23 mouse cellular contexts compared by ENCODE assay signal in genomic region chr7:98333987-98334386, GRCm38 (mm10). TPM values are rescaled to one million over a fixed set of nuclear protein-coding genes. Genes with fewer than 3 reads are reported as not detected.
A peak's percentile ranks its signal among the peaks of the same experiment; 100 is the strongest.
DNase-seq lines count a peak whose midpoint lies in the region; ATAC-seq and TF ChIP-seq lines count a peak whose summit lies in the region.
"Had no signal": no experiment of that assay in that cellular context is flagged by ENCODE, and none has a peak within 500 bp of the region (broad histone marks: within the 10 kb centered on the region; RNA-seq: fewer than 3 reads in every experiment).

No protein-coding gene starts in this region.

- no peak for TF ChIP-seq CTCF in gastrocnemius, adult 2 months (IDR thresholded peaks at IDR 0.05)

- H3K9me3 ChIP-seq in hindbrain, embryonic 13.5 days, result no peaks in the 10 kb centered on the region
- H3K9me3 ChIP-seq: forebrain, embryonic 10.5 days; hindbrain, embryonic 10.5 days; kidney, embryonic 15.5 days; limb, embryonic 13.5 days; midbrain, embryonic 13.5 days had no signal

- H3K4me1 ChIP-seq in hindbrain, embryonic 13.5 days (replicated peaks), result 0 out of 2 replicates have a peak, but pooled peaks cover 4% of the 10 kb centered on the region
- H3K4me1 ChIP-seq: forebrain, embryonic 10.5 days; hindbrain, embryonic 10.5 days; midbrain, embryonic 13.5 days had no signal

- H3K4me3 ChIP-seq in gastrocnemius, adult 2 months, result no peak overlapping the region
- H3K4me3 ChIP-seq in hindbrain, embryonic 13.5 days, result no peak overlapping the region
- H3K4me3 ChIP-seq: forebrain, embryonic 10.5 days; hindbrain, embryonic 10.5 days; kidney, embryonic 15.5 days; limb, embryonic 13.5 days; midbrain, embryonic 13.5 days had no signal

- no peaks in the 10 kb centered on the region for H3K27me3 ChIP-seq in hindbrain, embryonic 13.5 days
- H3K27me3 ChIP-seq: kidney, embryonic 15.5 days; limb, embryonic 13.5 days; midbrain, embryonic 13.5 days had no signal

- ATAC-seq in common myeloid progenitor, adult 5-6 weeks (replicated peaks; ENCODE audit: low read depth, poor library complexity, severe bottlenecking), result peak; percentile 75
- ATAC-seq in megakaryocyte, adult 5-6 weeks (ENCODE audit: poor library complexity, severe bottlenecking), result peak; percentile 53
- ATAC-seq in erythroblast, adult 5-6 weeks (replicated peaks; ENCODE audit: low FRiP score, poor library complexity, severe bottlenecking), result no peak
- ATAC-seq in hindbrain, embryonic 13.5 days (ENCODE audit: low FRiP score), result no peak
- ATAC-seq: forebrain, embryonic 16.5 days; intestine, postnatal 0 days; midbrain, embryonic 13.5 days had no signal

- DNase-seq in lung, postnatal 36 days, result peak; percentile 42
- DNase-seq in lung, postnatal 25 days (ENCODE audit: low spot score), result no peak
- DNase-seq in gastrocnemius, adult 2 months, result no peak
- DNase-seq: adrenal gland, postnatal 14 days; cerebellum, adult 8-10 months; cerebellum, postnatal 36 days; gastrocnemius, postnatal 25 days; kidney, postnatal 36 days; lung, postnatal 10 days; retina, postnatal 1 day; right cerebral cortex, postnatal 25 days had no signal

- H3K4me2 ChIP-seq in hindbrain, embryonic 13.5 days, result no peak overlapping the region
- H3K4me2 ChIP-seq: heart, embryonic 11.5 days; kidney, embryonic 15.5 days; limb, embryonic 13.5 days; midbrain, embryonic 13.5 days had no signal

- no peak overlapping the region for H3K9ac ChIP-seq in hindbrain, embryonic 13.5 days
- H3K9ac ChIP-seq: kidney, embryonic 15.5 days; limb, embryonic 13.5 days; midbrain, embryonic 13.5 days had no signal

- WGBS in hindbrain, embryonic 13.5 days, result 81% methylated on average over 3 of the region's 3 CpGs

- intact Hi-C loops in gastrocnemius, adult 2 months (cut with DNase I), result no loop called here

- H3K27ac ChIP-seq in gastrocnemius, adult 2 months, result no peak overlapping the region
- no peak overlapping the region for H3K27ac ChIP-seq in hindbrain, embryonic 13.5 days
- H3K27ac ChIP-seq: forebrain, embryonic 10.5 days; hindbrain, embryonic 10.5 days; kidney, embryonic 15.5 days; limb, embryonic 13.5 days; midbrain, embryonic 13.5 days had no signal

- no peaks in the 10 kb centered on the region for H3K36me3 ChIP-seq in hindbrain, embryonic 13.5 days
- H3K36me3 ChIP-seq: forebrain, embryonic 10.5 days; hindbrain, embryonic 10.5 days; kidney, embryonic 15.5 days; limb, embryonic 13.5 days; midbrain, embryonic 13.5 days had no signal

RNA-seq across cellular contexts. Expression of gene Acer3, which starts 13.0 kb away (rescaled TPM):
- 24.0 and 25.4 TPM in 2 replicates for total RNA-seq in common myeloid progenitor, adult 5-6 weeks (2017)
- total RNA-seq in megakaryocyte, adult 5-6 weeks (2015), result 98.2 and 107 TPM in 2 replicates
- total RNA-seq in megakaryocyte, adult 5-6 weeks (2017), result 84.2 and 85.4 TPM in 2 replicates
- total RNA-seq in erythroblast, adult 5-6 weeks (2015; ENCODE audit: low replicate concordance), result 18.4 and 22.2 TPM in 2 replicates
- total RNA-seq in erythroblast, adult 5-6 weeks (2017; ENCODE audit: low replicate concordance), result 17.0 and 27.6 TPM in 2 replicates
- 1 to 10 TPM; 4.0 to 5.3 TPM for total RNA-seq in gastrocnemius, adult 2 months (2021)
- polyA plus RNA-seq in hindbrain, embryonic 13.5 days (2015; fragmentation: Nextera tagmentation; extraction: Ambion mirVana), result 16.6 and 18.3 TPM in 2 replicates

RNA-seq across cellular contexts. Expression of gene Tsku, which starts 27.1 kb away (rescaled TPM):
- total RNA-seq in common myeloid progenitor, adult 5-6 weeks (2017), result not detected in 2 replicates
- total RNA-seq in megakaryocyte, adult 5-6 weeks (2015), result not detected in 2 replicates
- total RNA-seq in megakaryocyte, adult 5-6 weeks (2017), result 0.07 and 0.37 TPM in 2 replicates
- total RNA-seq in erythroblast, adult 5-6 weeks (2015; ENCODE audit: low replicate concordance), result not detected in 2 replicates
- total RNA-seq in erythroblast, adult 5-6 weeks (2017; ENCODE audit: low replicate concordance), result 1.1 TPM in 1 of 2 replicates, not detected in the other
- 1 to 10 TPM; 1.1 to 2.2 TPM for total RNA-seq in gastrocnemius, adult 2 months (2021)
- polyA plus RNA-seq in hindbrain, embryonic 13.5 days (2015; fragmentation: Nextera tagmentation; extraction: Ambion mirVana), result 9.1 and 10.3 TPM in 2 replicates

Comparison
In these comparisons a context has a peak if more than half of its experiments do, and no peak if none do; other contexts are left out.
1. ATAC-seq: peak in common myeloid progenitor, adult 5-6 weeks (single experiment) and megakaryocyte, adult 5-6 weeks (single experiment); none in erythroblast, adult 5-6 weeks (single experiment) and hindbrain, embryonic 13.5 days (single experiment).